Mouse (Mus musculus): ENCODE data around the gene Cisd3.
"Not testable (repeated sequence)": the region's sequence is repeated elsewhere in the genome, so short reads cannot be mapped to it uniquely, and the experiment has no call there.

Cisd3 gene

GRCm38 (mm10) chr11:97685613-97686321 lies at the start of gene Cisd3:
TSS of gene Cisd3 (plus strand) at chr11:97685826.
- peak; percentile 96 for DNase-seq (ENCODE audit: low read depth, low spot score)

GRCm38 (mm10) chr11:97641668-97642067 lies 44.0 kb upstream of the Cisd3 start:
- DNase-seq (ENCODE audit: low read depth, low spot score) = peak; percentile 87

- no peak for DNase-seq (ENCODE audit: low read depth, low spot score)
These were observed 42.9 kb upstream of the Cisd3 start for GRCm38 (mm10) chr11:97642746-97643145.

- DNase-seq (ENCODE audit: low read depth, low spot score) = no peak
These were observed 42.1 kb upstream of the Cisd3 start for GRCm38 (mm10) chr11:97643380-97644055.

GRCm38 (mm10) chr11:97644834-97645233 lies 40.8 kb upstream of the Cisd3 start:
- peak; percentile 81 for DNase-seq (ENCODE audit: low read depth, low spot score)

GRCm38 (mm10) chr11:97648541-97648940 lies 37.1 kb upstream of the Cisd3 start:
- DNase-seq (ENCODE audit: low read depth, low spot score) = not testable (repeated sequence)

GRCm38 (mm10) chr11:97650341-97650740 lies 35.3 kb upstream of the Cisd3 start:
- peak; percentile 76 for DNase-seq (ENCODE audit: low read depth, low spot score)

- DNase-seq (ENCODE audit: low read depth, low spot score) = not testable (repeated sequence)
These were observed 32.2 kb upstream of the Cisd3 start for GRCm38 (mm10) chr11:97653376-97653775.

GRCm38 (mm10) chr11:97654210-97654609 lies 31.4 kb upstream of the Cisd3 start:
- DNase-seq (ENCODE audit: low read depth, low spot score) = no peak

GRCm38 (mm10) chr11:97656269-97656971 lies 29.2 kb upstream of the Cisd3 start:
- DNase-seq (ENCODE audit: low read depth, low spot score) = no peak

GRCm38 (mm10) chr11:97657184-97657945 lies 28.3 kb upstream of the Cisd3 start:
- DNase-seq (ENCODE audit: low read depth, low spot score) = no peak

GRCm38 (mm10) chr11:97657967-97658366 lies 27.7 kb upstream of the Cisd3 start:
- DNase-seq (ENCODE audit: low read depth, low spot score) = not testable (repeated sequence)

- no peak for DNase-seq (ENCODE audit: low read depth, low spot score)
These were observed 26.8 kb upstream of the Cisd3 start for GRCm38 (mm10) chr11:97658751-97659266.

GRCm38 (mm10) chr11:97659267-97659989 lies 26.2 kb upstream of the Cisd3 start:
- no peak for DNase-seq (ENCODE audit: low read depth, low spot score)

GRCm38 (mm10) chr11:97659990-97660714 lies 25.5 kb upstream of the Cisd3 start:
- DNase-seq (ENCODE audit: low read depth, low spot score) = peak; percentile 93

GRCm38 (mm10) chr11:97660734-97661647 lies 24.6 kb upstream of the Cisd3 start:
- no peak for DNase-seq (ENCODE audit: low read depth, low spot score)

- DNase-seq (ENCODE audit: low read depth, low spot score) = no peak
These were observed 23.9 kb upstream of the Cisd3 start for GRCm38 (mm10) chr11:97661648-97662133.

GRCm38 (mm10) chr11:97662207-97662892 lies 23.3 kb upstream of the Cisd3 start:
- DNase-seq (ENCODE audit: low read depth, low spot score) = no peak
